Mouse (Mus musculus) embryonic fibroblast, embryonic 13.5 days (primary cell): ENCODE results near the gene 2010300C02Rik.

ENCODE experiments used
- CTCF ChIP-seq: IDR thresholded peaks from 2 replicates; pipeline ENCODE4 v1.5.1; 2011; ENCODE audit warnings: mild to moderate bottlenecking, control low read depth, low read length, moderate library complexity, borderline replicate concordance; ENCODE audit not compliant: insufficient read depth
- POLR2A ChIP-seq: IDR thresholded peaks from 2 replicates; pipeline ENCODE4 v1.6.1; 2011; ENCODE audit warnings: low read depth, mild to moderate bottlenecking, control low read depth, low read length, moderate library complexity

DNA sequence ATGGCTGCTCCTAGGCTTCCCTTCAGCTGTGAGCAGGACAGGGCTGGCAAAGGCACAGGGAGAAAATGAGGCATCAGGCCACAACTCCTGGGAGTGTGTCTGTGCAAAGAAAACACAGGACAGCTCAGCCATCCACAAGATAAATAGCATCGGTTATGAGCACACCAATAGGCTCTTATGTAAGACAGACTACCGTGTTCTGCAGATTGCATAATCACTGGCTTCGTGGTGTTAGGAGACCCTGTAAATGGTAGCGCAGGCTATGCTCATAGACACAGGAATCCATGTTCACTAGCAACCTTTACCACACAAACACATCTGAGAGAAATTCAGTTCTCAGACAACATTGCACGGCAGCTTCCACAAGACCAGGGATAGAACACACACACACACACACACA is 56.3 kb downstream of the 2010300C02Rik start:
- TF ChIP-seq CTCF (no peak), POLR2A (no peak)
